Mouse (Mus musculus): Measurements from ENCODE around the gene Bysl. TPM values are rescaled to one million over a fixed set of nuclear protein-coding genes. Genes with fewer than 3 reads are reported as not detected.

The Bysl gene
- total RNA-seq (2012; rRNA removed) (60.2 and 69.3 TPM in 2 replicates), polyA plus RNA-seq (2012; ENCODE audit: insufficient read depth in 1 of 2, insufficient read length in 2 of 2, low read depth in 1 of 2, low replicate concordance in 2 of 2, missing spikeins in 1 of 2) (10 to 100 TPM in 1 of 2 experiments, not detected in 1; 85.4 TPM)

DNA sequence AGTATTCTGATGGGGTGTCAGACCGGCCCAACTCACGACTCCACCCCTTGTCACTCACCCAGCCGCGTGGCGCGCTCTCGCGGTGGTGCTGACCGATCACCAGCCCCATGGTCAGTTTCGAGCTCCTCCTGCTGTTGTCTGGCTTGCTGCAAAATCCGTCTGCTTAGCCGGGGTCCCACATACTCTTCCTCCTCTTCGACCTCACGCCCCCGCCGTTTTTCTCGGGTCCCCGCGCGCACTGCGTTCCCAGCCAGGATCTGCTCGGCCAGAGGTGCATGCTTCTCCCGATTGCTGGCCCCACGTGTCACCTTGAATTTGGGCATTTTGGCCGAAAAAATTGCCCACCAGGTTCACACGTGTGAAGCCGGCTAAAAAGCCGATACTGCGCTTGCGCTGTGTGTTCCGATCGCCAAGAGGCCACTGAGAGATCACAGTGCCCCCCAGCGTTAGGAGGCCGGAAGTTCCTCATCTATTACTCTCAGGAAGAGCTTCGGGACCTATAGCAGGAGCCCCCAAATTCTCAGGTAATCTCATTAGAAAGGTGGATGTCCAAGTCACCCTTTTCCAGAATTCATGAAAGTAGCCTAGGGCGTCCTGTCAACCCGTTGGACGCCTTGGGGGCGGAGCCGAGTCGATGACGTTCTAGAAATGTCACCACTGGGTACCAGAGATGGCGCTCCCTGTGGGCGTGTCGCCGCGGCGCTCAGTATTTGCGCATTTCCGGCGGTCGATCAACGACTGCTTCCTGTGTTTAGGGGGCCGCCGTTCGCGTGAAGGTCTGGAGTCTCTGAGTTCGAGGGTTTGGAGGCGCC is at the start of gene Bysl, which contains the start of the genes Med20 and Gm20517:
Bysl (minus strand) TSS at position 644 of the 812 bp plus-strand sequence.
Med20 (plus strand) TSS at position 734 of the 812 bp plus-strand sequence.
Gm20517 (plus strand) TSS at position 741 of the 812 bp plus-strand sequence.
- Histone ChIP-seq H3K79me2 (ENCODE audit: control insufficient read depth, insufficient read depth, low read length, poor library complexity) (peaks cover 81% of the 10 kb centered on the region), H3K9me3 (replicated peaks; ENCODE audit: insufficient read depth, low read length) (no peaks in the 10 kb centered on the region), H3K27me3 (ENCODE audit: control insufficient read depth in 1 of 2, insufficient read depth in 2 of 2, low read length in 2 of 2) (no peaks in the 10 kb centered on the region), H3K4me1 (ENCODE audit: control insufficient read depth in 1 of 2, insufficient read depth in 2 of 2, low read length in 2 of 2) (peaks cover 2 to 33% of the 10 kb centered on the region in 2 experiments; a peak in 3 of 4 replicates), H3K4me3 (ENCODE audit: control insufficient read depth in 1 of 2, insufficient read depth in 1 of 2, low read depth in 2 of 2, low read length in 2 of 2) (peak within 1 kb of the TSS; percentile 77 to 84), H3K27ac (ENCODE audit: control insufficient read depth, low read depth, low read length) (peak within 1 kb of the TSS; percentile 85), H3K36me3 (ENCODE audit: control insufficient read depth in 1 of 2, insufficient read depth in 2 of 2, low read length in 2 of 2) (peaks cover 6 to 36% of the 10 kb centered on the region in 2 experiments), H3K9ac (ENCODE audit: control insufficient read depth, low read depth, low read length, poor library complexity, severe bottlenecking) (peak within 1 kb of the TSS; percentile 84)
- peak; percentile 98 for DNase-seq (ENCODE audit: low read depth, low spot score)
- peak; percentile 8; the same call in 1 of the 2 replicates for TF ChIP-seq GABPA (IDR thresholded peaks at IDR 0.05; ENCODE audit: low read depth, low read length)
- TF ChIP-seq NELFE (IDR thresholded peaks at IDR 0.05; ENCODE audit: low read depth, low read length): peak; percentile 66
- TF ChIP-seq USF1 (IDR thresholded peaks at IDR 0.05; ENCODE audit: low read depth, low read length): no peak
- TF ChIP-seq UBTF (IDR thresholded peaks at IDR 0.05; ENCODE audit: borderline replicate concordance, insufficient read depth, low read depth, low read length): no peak
- peak; percentile 2; the same call in 1 of the 2 replicates for TF ChIP-seq SMC3 (IDR thresholded peaks at IDR 0.05; ENCODE audit: low read depth, low read length)
- TF ChIP-seq TCF12 (IDR thresholded peaks at IDR 0.05; ENCODE audit: low read depth, low read length): no peak
- peak; percentile 90 for TF ChIP-seq MAX (IDR thresholded peaks at IDR 0.05; ENCODE audit: low read length)
- TF ChIP-seq GATA1 (IDR thresholded peaks at IDR 0.05; ENCODE audit: low read depth, low read length): no peak
- peak; percentile 72 for TF ChIP-seq TBP (IDR thresholded peaks at IDR 0.05; ENCODE audit: low read depth, low read length)
- no peak for TF ChIP-seq ZNF384 (IDR thresholded peaks at IDR 0.05; ENCODE audit: low read depth, low read length)
- peak; percentile 78 for TF ChIP-seq NRF1 (IDR thresholded peaks at IDR 0.05; ENCODE audit: insufficient read depth, low read depth, low read length, poor library complexity, severe bottlenecking)
- peak; percentile 80 to 82 (median 80) for TF ChIP-seq CTCF (IDR thresholded peaks at IDR 0.05 in 2 of 3, conservative IDR thresholded peaks at IDR 0.05 in 1 of 3; ENCODE audit: control insufficient read depth in 1 of 3, insufficient read depth in 1 of 3, low read depth in 2 of 3, low read length in 3 of 3, poor library complexity in 1 of 3, severe bottlenecking in 1 of 3)
- peak; percentile 74; the same call in 1 of the 2 replicates for TF ChIP-seq JUND (IDR thresholded peaks at IDR 0.05; ENCODE audit: low read depth, low read length)
- TF ChIP-seq TAL1 (IDR thresholded peaks at IDR 0.05; ENCODE audit: low read length): no peak
- peak; percentile 56; the same call in 1 of the 2 replicates for TF ChIP-seq ETS1 (IDR thresholded peaks at IDR 0.05; ENCODE audit: low read depth, low read length)
- peak; percentile 83 for TF ChIP-seq POLR2AphosphoS2 (IDR thresholded peaks at IDR 0.05; ENCODE audit: low read length)
- no peak for TF ChIP-seq BHLHE40 (IDR thresholded peaks at IDR 0.05; ENCODE audit: borderline replicate concordance, low read depth, low read length)
- no peak for TF ChIP-seq POLR2AphosphoS5 (IDR thresholded peaks at IDR 0.05; ENCODE audit: borderline replicate concordance, low read depth, low read length)
- peak; percentile 77; the same call in 1 of the 2 replicates for TF ChIP-seq MAZ (IDR thresholded peaks at IDR 0.05; ENCODE audit: low read depth, low read length)
- no peak for TF ChIP-seq CHD1 (IDR thresholded peaks at IDR 0.05; ENCODE audit: low read depth, low read length)
- peak; percentile 65 for TF ChIP-seq ELF1 (IDR thresholded peaks at IDR 0.05; ENCODE audit: low read depth, low read length)
- TF ChIP-seq ZC3H11A (IDR thresholded peaks at IDR 0.05; ENCODE audit: low read depth, low read length): no peak; the same call in 1 of the 2 replicates
- TF ChIP-seq MXI1 (IDR thresholded peaks at IDR 0.05; ENCODE audit: low read depth, low read length): peak; percentile 99
- no peak for TF ChIP-seq CHD2 (IDR thresholded peaks at IDR 0.05; ENCODE audit: low read length)
- TF ChIP-seq ZKSCAN1 (IDR thresholded peaks at IDR 0.05; ENCODE audit: low read depth, low read length): no peak
- 0 out of 4 replicates have a peak, but pooled peaks of 1 of the 2 experiments have one; percentile 19 for TF ChIP-seq EP300 (IDR thresholded peaks at IDR 0.05; ENCODE audit: low read depth in 1 of 2, low read length in 2 of 2)
- peak; percentile 96 for TF ChIP-seq MYC (IDR thresholded peaks at IDR 0.05; ENCODE audit: low read depth, low read length)
- TF ChIP-seq MYB (IDR thresholded peaks at IDR 0.05; ENCODE audit: low read depth, low read length): peak; percentile 83
- no peak for TF ChIP-seq RAD21 (IDR thresholded peaks at IDR 0.05; ENCODE audit: low read depth, low read length)
- TF ChIP-seq POLR2A (IDR thresholded peaks at IDR 0.05; ENCODE audit: control insufficient read depth in 1 of 2, insufficient read depth in 1 of 2, low read depth in 1 of 2, low read length in 2 of 2, poor library complexity in 1 of 2): peak; percentile 60 to 81
- TF ChIP-seq HCFC1 (IDR thresholded peaks at IDR 0.05; ENCODE audit: low read depth, low read length): peak; percentile 97
- TF ChIP-seq MAFK (IDR thresholded peaks at IDR 0.05; ENCODE audit: borderline replicate concordance, low read depth, low read length): no peak
- TF ChIP-seq USF2 (IDR thresholded peaks at IDR 0.05; ENCODE audit: borderline replicate concordance in 1 of 2, insufficient read depth in 1 of 2, low read depth in 1 of 2, low read length in 2 of 2): no peak
- TF ChIP-seq KAT2A (conservative IDR thresholded peaks at IDR 0.05; ENCODE audit: low read depth, low read length): peak; percentile 75; the same call in 1 of the 2 replicates
- TF ChIP-seq SIN3A (IDR thresholded peaks at IDR 0.05; ENCODE audit: low read length): peak; percentile 94

Measured in MEL (cell line).